Mouse (Mus musculus) kidney, postnatal 10 days (tissue): ENCODE measurements around the gene Sval1.

ENCODE experiments used
- DNase-seq: peaks from one replicate; pipeline ENCODE4 v3.0.0; 2021; ENCODE audit warnings: mixed read lengths

Gene Sval1

GRCm38 (mm10) chr6:41951330-41951729 is at the start of gene Sval1:
Sval1 (plus strand) TSS chr6:41951630.
- no peak for DNase-seq

GRCm38 (mm10) chr6:41911625-41912024 is 39.8 kb upstream of the Sval1 start:
- DNase-seq: no peak

DNA sequence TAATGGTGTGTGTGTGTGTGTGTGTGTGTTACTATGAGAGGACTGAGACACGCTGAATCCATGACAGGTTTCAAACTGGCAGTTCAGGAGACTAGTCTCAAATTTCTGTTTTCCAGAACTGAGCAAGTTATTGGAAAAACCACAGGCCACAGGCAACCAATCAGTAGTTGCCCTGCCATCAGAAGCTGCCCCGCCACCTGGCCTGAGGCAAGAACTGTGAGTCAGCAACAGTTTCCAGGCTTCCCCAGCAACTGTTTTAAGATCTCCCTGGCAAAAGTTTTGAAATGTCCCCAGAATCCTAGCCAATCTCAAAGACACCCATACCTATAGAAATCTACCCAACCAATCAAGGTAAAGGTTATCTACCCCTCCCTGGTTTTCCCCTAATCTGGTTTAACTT is 36.5 kb upstream of the Sval1 start:
- no peak for DNase-seq

DNA sequence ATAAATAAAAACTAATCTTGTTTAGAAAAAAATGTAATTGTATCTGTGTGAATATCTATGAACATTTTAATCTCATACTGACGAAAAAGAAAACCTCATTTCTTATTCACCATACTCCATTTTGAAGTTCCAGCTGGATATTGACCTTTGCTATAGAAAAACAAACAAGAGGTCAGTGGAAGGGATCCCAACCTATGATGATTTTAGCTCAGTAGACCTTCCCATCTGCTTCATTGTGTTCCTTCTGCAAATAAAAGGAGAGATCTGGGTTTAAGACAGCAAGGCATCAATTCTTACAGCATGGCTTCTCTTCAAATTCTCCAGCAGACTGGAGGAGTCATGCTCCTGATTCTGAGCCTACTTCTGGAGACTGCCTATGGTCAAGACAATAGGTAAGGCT is 16.4 kb downstream of the Sval1 start, which contains the start of gene Sval3:
TSS of gene Sval3 (plus strand) at position 301 of the 400 bp plus-strand sequence.
- no peak for DNase-seq
